Mouse (Mus musculus) T-helper 17 cell (primary cell): ENCODE data around the gene Arxes2.

Source experiments
- in situ Hi-C, 2 experiments: fragments of 300-600 bp; cut with MboI, MseI; formaldehyde crosslinking; loops; 1 replicate in 1 of 2; 2 replicates in 1 of 2; pipeline ENCODE4 v1.15.1; 2025; ENCODE audit warnings: high pct_unique_total_duplicates in 2 of 2

Gene Arxes2

GRCm38 (mm10) chrX:136032799-136033763 lies 39.5 kb downstream of the Arxes2 start, which contains the start of gene Arxes1:
Gene Arxes1, plus strand, starts transcription at chrX:136033367.
- in situ Hi-C loops, result loop anchor here (5.0 kb wide), 1 partner anchor 41 kb away; the partner anchor contains the start of gene Arxes2 (in 2 of the 2)

- in situ Hi-C loops, result loop anchor here in 1 of 2 experiments (10.0 kb wide), 1 partner anchor 271 kb away; no protein-coding TSS in a partner anchor
Observed at GRCm38 (mm10) chrX:136043726-136044125, 50.1 kb downstream of the Arxes2 start.
